Mouse (Mus musculus) left cerebral cortex, adult 2 months (tissue): ENCODE results near the gene Snta1. TPM values are rescaled to one million over a fixed set of nuclear protein-coding genes. Genes with fewer than 3 reads are reported as not detected.

Experiments
- DNase-seq, 2 experiments: peaks; one replicate each; pipeline ENCODE4 v3.0.0; 2021 to 2022; ENCODE audit warnings: low spot score in 2 of 2, mixed read lengths in 1 of 2; ENCODE audit errors: extremely low spot score in 1 of 2
- H3K27ac ChIP-seq: fragments of 200-600 bp; 2 replicates; pipeline ENCODE4 v1.8.1; 2022
- H3K4me3 ChIP-seq: fragments of 200-600 bp; 2 replicates; pipeline ENCODE4 v1.8.1; 2022
- CTCF ChIP-seq: fragments of 200-600 bp; IDR thresholded peaks from 2 replicates; pipeline ENCODE4 v1.8.1; 2022; ENCODE audit warnings: antibody characterized with exemption, mild to moderate bottlenecking, moderate library complexity
- intact Hi-C: fragments of 180-260 bp; cut with DNase I; formaldehyde crosslinking; loops from one replicate; pipeline ENCODE4 v1.15.1; 2025
- total RNA-seq, 2 experiments: library from RNA; stranded (reverse); gene quantifications; 2 replicates each; pipeline ENCODE4 v1.2.3; 2021

Snta1 gene
- total RNA-seq, 2 experiments from 2014 or later = 33.9 to 34.1 TPM

- Histone ChIP-seq H3K27ac (no peak overlapping the region), H3K4me3 (no peak overlapping the region)
- TF ChIP-seq CTCF = no peak
- DNase-seq = no peak
- intact Hi-C loops = no loop called here
These were observed 59.7 kb downstream of the Snta1 start for GRCm38 (mm10) chr2:154348152-154348551.

GRCm38 (mm10) chr2:154339356-154339755 is 68.5 kb downstream of the Snta1 start:
- DNase-seq = no peak
- intact Hi-C loops = no loop called here
- no peak for TF ChIP-seq CTCF
- Histone ChIP-seq H3K4me3 (no peak overlapping the region), H3K27ac (no peak overlapping the region)

GRCm38 (mm10) chr2:154338161-154338560 is 69.7 kb downstream of the Snta1 start:
- Histone ChIP-seq H3K4me3 (no peak overlapping the region), H3K27ac (no peak overlapping the region)
- intact Hi-C loops = no loop called here
- TF ChIP-seq CTCF = no peak
- DNase-seq = no peak

- intact Hi-C loops = no loop called here
- no peak for TF ChIP-seq CTCF
- Histone ChIP-seq H3K4me3 (no peak overlapping the region), H3K27ac (no peak overlapping the region)
- DNase-seq = no peak
These were observed 72.3 kb downstream of the Snta1 start for GRCm38 (mm10) chr2:154335572-154335971.

- Histone ChIP-seq H3K4me3 (no peak overlapping the region), H3K27ac (no peak overlapping the region)
- DNase-seq = no peak
- intact Hi-C loops = no loop called here
- TF ChIP-seq CTCF = no peak
These were observed 81.0 kb downstream of the Snta1 start for GRCm38 (mm10) chr2:154326852-154327251.

Other genes with a start within 250 kb of the Snta1 start
- gene Bpifa5, start 245.5 kb downstream of the Snta1 start, total RNA-seq = not detected
- under 1 TPM in 1 of 2 experiments, not detected in 1; 0.50 TPM for gene Bpifb1, start 217.3 kb downstream of the Snta1 start, total RNA-seq
- gene Bpifb5, start 184.4 kb downstream of the Snta1 start, total RNA-seq = not detected
- not detected for gene Bpifb9a, start 150.2 kb downstream of the Snta1 start, total RNA-seq
- gene Bpifb9b, start 100.9 kb downstream of the Snta1 start, total RNA-seq = not detected
- 10 to 100 TPM; 11.5 to 14.3 TPM for gene Cdk5rap1, start 35.1 kb downstream of the Snta1 start, total RNA-seq
- 10 to 100 TPM; 54.3 to 57.4 TPM for gene Cbfa2t2, start 28.4 kb upstream of the Snta1 start, total RNA-seq
- gene 1700003F12Rik, start 139.0 kb upstream of the Snta1 start, total RNA-seq = under 1 TPM in 1 of 2 experiments, not detected in 1; 0.70 TPM
- gene Actl10, start 143.7 kb upstream of the Snta1 start, total RNA-seq = not detected
- 10 to 100 TPM; 79.3 to 82.7 TPM for gene Necab3, start 150.8 kb upstream of the Snta1 start, total RNA-seq
- gene E2f1, start 161.8 kb upstream of the Snta1 start, total RNA-seq = 10 to 100 TPM in 1 of 2 experiments, 1 to 10 TPM in 1; 10.0 to 11.5 TPM
- 10 to 100 TPM; 12.8 to 14.2 TPM for gene Pxmp4, start 195.6 kb upstream of the Snta1 start, total RNA-seq
- 10 to 100 TPM; 11.1 to 11.7 TPM for gene Zfp341, start 205.2 kb upstream of the Snta1 start, total RNA-seq
- gene 4930519P11Rik, start 205.3 kb upstream of the Snta1 start, total RNA-seq = not detected
- 100 to 1,000 TPM; 215 to 217 TPM for gene Chmp4b, start 243.6 kb upstream of the Snta1 start, total RNA-seq